Mouse (Mus musculus): Measurements from ENCODE around the gene Ccdc114. TPM values are rescaled to one million over a fixed set of nuclear protein-coding genes. Genes with fewer than 3 reads are reported as not detected.
"Not testable (repeated sequence)": the region's sequence is repeated elsewhere in the genome, so short reads cannot be mapped to it uniquely, and the experiment has no call there.

Gene Ccdc114
- polyA plus RNA-seq, 1 experiment from 2014 or later: 2.9 TPM

DNA sequence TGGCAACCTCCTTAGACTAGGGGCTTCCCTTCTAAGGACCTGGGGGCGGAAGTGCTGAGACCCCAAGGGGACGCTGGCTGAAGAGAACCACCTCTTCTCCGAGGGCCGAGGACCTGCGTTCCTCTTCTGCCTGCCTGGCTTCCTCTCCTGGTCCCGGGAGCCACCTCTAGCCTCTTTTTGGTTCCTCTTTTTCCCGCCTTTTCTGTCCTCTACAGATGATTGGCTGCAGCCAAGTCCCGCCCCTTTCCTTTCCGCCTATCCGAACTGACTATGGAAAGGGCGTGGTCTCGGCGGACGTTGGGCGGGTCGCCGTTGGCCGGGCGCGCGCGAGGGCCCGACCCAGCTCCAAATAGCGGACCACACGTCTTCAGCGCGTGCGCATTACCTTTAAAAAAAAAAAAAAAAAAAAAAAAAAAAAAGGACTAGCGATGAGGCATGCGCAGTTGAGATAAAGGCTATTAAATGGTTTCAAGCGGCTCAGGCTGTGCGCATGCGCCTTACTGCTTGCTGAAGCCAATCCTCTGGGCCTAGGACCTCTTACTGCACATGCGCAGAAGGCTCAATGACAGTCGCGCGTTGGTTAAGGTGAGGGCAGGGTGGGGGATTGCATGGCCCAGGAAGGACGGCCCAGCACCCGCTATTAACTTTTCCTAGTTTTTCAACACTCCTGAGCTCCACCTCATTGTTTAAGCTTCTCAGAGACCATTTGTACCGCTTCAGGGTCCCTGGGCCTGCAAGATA lies 27.2 kb upstream of the Ccdc114 start, which contains the start of the genes Syngr4 and Tmem143:
Gene Syngr4 (minus strand): TSS at position 198 of the 741 bp plus-strand sequence.
Gene Tmem143 (plus strand): TSS at position 425 of the 741 bp plus-strand sequence.
- Histone ChIP-seq H3K4me1 (ENCODE audit: control insufficient read depth, insufficient read depth, low read length) (peaks cover 5% of the 10 kb centered on the region; the same call in 1 of the 2 replicates), H3K27ac (ENCODE audit: low read depth, low read length) (peak within 1 kb of the TSS; percentile 44; the same call in 1 of the 2 replicates), H3K27me3 (ENCODE audit: control insufficient read depth, insufficient read depth, low read length) (no peaks in the 10 kb centered on the region), H3K4me2 (ENCODE audit: low read depth) (peak within 1 kb of the TSS; percentile 89), H3K36me3 (ENCODE audit: control insufficient read depth, insufficient read depth, low read length) (no peaks in the 10 kb centered on the region), H3K9me3 (ENCODE audit: control insufficient read depth, low read length) (no peaks in the 10 kb centered on the region), H3K4me3 (ENCODE audit: low read depth, low read length) (peak within 1 kb of the TSS; percentile 48), H3K9ac (ENCODE audit: low read length) (peak within 1 kb of the TSS; percentile 63)
- ATAC-seq (ENCODE audit: insufficient read depth, low FRiP score, low TSS enrichment) (peak; percentile 91), DNase-seq (ENCODE audit: low spot score) (peak; percentile 96)
- under 1% methylated on average over 40 of the region's 40 CpGs for WGBS

DNA sequence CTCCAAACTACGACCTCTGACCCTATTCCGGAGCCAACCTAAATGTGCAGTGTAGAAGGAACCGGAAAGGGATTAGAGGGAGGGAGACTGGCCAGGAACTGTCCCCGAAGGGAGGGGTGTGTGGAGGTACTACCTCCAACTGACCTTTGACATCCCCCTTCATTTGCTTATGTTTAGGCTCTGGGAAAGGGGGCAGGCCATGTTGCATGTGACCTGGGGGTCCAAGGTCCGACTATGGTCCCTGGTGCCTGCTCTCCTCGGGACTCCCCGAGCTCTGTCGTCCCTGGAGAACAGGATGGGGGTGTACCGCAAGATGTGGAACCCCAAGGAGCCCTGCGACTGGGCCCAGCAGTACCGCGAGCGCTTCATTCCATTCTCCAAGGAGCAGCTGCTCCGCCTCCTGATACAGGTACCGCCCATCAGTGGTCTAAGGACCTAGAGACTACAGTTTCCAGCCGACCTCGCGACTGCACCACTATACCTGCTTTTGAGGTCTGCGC lies 26.6 kb upstream of the Ccdc114 start:
- Histone ChIP-seq H3K9ac (ENCODE audit: low read length) (peak overlapping the region; percentile 63), H3K4me1 (ENCODE audit: control insufficient read depth, insufficient read depth, low read length) (peaks cover 5% of the 10 kb centered on the region; the same call in 1 of the 2 replicates), H3K9me3 (ENCODE audit: control insufficient read depth, low read length) (no peaks in the 10 kb centered on the region), H3K36me3 (ENCODE audit: control insufficient read depth, insufficient read depth, low read length) (no peaks in the 10 kb centered on the region), H3K27ac (ENCODE audit: low read depth, low read length) (peak overlapping the region; percentile 44; the same call in 1 of the 2 replicates), H3K4me3 (ENCODE audit: low read depth, low read length) (peak overlapping the region; percentile 48), H3K4me2 (ENCODE audit: low read depth) (peak overlapping the region; percentile 89), H3K27me3 (ENCODE audit: control insufficient read depth, insufficient read depth, low read length) (no peaks in the 10 kb centered on the region)
- ATAC-seq (ENCODE audit: insufficient read depth, low FRiP score, low TSS enrichment) (peak; percentile 66), DNase-seq (ENCODE audit: low spot score) (peak; percentile 53)
- 1% methylated on average over 19 of the region's 19 CpGs for WGBS

DNA sequence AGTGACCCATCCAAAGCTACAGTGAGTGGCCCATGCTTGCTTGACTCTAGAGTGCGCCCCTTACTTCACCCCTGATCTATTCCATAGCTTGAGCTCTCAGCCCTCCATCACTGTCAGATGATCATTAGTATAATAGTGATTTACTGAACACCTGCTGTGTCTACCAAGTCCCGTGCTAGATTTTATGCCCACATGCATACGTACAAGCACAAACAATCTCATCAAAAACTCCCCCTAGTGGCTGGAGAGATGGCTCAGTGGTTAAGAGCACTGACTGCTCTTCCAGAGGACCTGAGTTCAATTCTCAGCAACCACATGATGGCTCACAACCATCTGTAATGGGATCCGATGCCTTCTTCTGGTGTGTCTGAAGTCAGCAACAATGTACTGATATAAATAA lies 25.7 kb upstream of the Ccdc114 start:
- not testable (repeated sequence) for DNase-seq (ENCODE audit: low spot score); H3K27ac ChIP-seq (ENCODE audit: low read depth, low read length); H3K9ac ChIP-seq (ENCODE audit: low read length); H3K9me3 ChIP-seq (ENCODE audit: control insufficient read depth, low read length); H3K4me3 ChIP-seq (ENCODE audit: low read depth, low read length); H3K4me1 ChIP-seq (ENCODE audit: control insufficient read depth, insufficient read depth, low read length); H3K27me3 ChIP-seq (ENCODE audit: control insufficient read depth, insufficient read depth, low read length); H3K36me3 ChIP-seq (ENCODE audit: control insufficient read depth, insufficient read depth, low read length)
- ATAC-seq (ENCODE audit: insufficient read depth, low FRiP score, low TSS enrichment): 0 out of 2 replicates have a peak, but pooled peaks have one; percentile 22
- peak overlapping the region; percentile 89; the same call in 1 of the 2 replicates for H3K4me2 ChIP-seq (ENCODE audit: low read depth)
- 54% methylated on average over 4 of the region's 4 CpGs for whole genome bisulfite sequencing

DNA sequence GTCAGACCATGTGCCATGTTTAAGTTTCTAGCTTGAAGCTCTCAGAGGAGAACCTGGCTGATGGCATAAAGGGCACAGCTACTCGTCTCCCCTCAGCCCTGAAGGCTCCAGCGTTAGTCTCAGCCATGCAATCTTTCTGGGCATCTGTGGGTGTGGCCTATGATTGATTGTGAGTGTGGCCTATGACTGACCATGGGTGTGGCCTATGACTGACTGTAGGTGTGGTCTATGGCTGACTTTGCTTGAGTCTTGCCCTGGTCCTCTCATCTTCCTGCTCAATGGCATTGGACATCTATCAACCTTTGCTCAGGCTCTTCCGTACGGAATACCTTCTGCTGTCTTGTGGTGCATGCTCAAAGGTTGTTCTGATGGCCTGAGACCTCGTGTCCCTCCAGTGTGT lies 22.3 kb upstream of the Ccdc114 start:
- DNase-seq (ENCODE audit: low spot score) (peak; percentile 45), ATAC-seq (ENCODE audit: insufficient read depth, low FRiP score, low TSS enrichment) (no peak)
- H3K4me2 ChIP-seq (ENCODE audit: low read depth): no peak overlapping the region
- H3K9ac ChIP-seq (ENCODE audit: low read length): no peak overlapping the region
- no peaks in the 10 kb centered on the region for H3K9me3 ChIP-seq (ENCODE audit: control insufficient read depth, low read length)
- H3K27ac ChIP-seq (ENCODE audit: low read depth, low read length): no peak overlapping the region
- no peaks in the 10 kb centered on the region; the same call in 1 of the 2 replicates for H3K36me3 ChIP-seq (ENCODE audit: control insufficient read depth, insufficient read depth, low read length)
- no peak overlapping the region for H3K4me3 ChIP-seq (ENCODE audit: low read depth, low read length)
- peaks cover 5% of the 10 kb centered on the region; the same call in 1 of the 2 replicates for H3K4me1 ChIP-seq (ENCODE audit: control insufficient read depth, insufficient read depth, low read length)
- 54% methylated on average over 5 of the region's 5 CpGs for WGBS
- no peaks in the 10 kb centered on the region for H3K27me3 ChIP-seq (ENCODE audit: control insufficient read depth, insufficient read depth, low read length)

DNA sequence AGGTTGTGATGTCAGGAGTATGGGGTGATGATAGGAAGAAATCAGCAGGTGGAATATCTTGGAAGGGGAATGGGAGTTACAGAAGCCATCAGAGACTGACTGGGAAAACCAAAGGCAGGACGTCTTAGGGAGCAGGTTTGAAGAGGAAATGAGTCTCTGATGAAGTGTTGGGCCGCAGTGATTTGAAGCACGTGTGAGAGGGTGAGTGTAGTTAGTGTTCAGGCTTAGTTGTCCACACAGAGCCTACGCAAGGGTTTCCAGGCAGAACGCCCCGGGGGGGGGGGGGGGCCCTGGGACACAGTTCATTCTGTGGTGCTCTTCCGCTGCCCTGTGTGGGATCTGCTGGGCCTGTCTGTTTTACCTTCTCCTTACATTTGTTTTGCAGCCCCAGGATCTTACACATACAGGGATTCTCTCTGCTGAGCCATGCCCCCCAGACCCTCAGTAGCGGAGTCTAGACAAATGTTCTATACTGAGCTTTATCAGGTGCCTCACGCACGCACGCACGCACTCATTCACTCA lies 21.3 kb upstream of the Ccdc114 start:
- H3K9me3 ChIP-seq (ENCODE audit: control insufficient read depth, low read length): no peaks in the 10 kb centered on the region
- no peaks in the 10 kb centered on the region for H3K27me3 ChIP-seq (ENCODE audit: control insufficient read depth, insufficient read depth, low read length)
- 84% methylated on average over 12 of the region's 12 CpGs for WGBS
- no peak overlapping the region for H3K9ac ChIP-seq (ENCODE audit: low read length)
- no peak overlapping the region for H3K4me2 ChIP-seq (ENCODE audit: low read depth)
- no peak overlapping the region for H3K27ac ChIP-seq (ENCODE audit: low read depth, low read length)
- no peak overlapping the region for H3K4me3 ChIP-seq (ENCODE audit: low read depth, low read length)
- no peaks in the 10 kb centered on the region; the same call in 1 of the 2 replicates for H3K36me3 ChIP-seq (ENCODE audit: control insufficient read depth, insufficient read depth, low read length)
- ATAC-seq (ENCODE audit: insufficient read depth, low FRiP score, low TSS enrichment) (no peak), DNase-seq (ENCODE audit: low spot score) (peak; percentile 35)
- H3K4me1 ChIP-seq (ENCODE audit: control insufficient read depth, insufficient read depth, low read length): peaks cover 1% of the 10 kb centered on the region; the same call in 1 of the 2 replicates

DNA sequence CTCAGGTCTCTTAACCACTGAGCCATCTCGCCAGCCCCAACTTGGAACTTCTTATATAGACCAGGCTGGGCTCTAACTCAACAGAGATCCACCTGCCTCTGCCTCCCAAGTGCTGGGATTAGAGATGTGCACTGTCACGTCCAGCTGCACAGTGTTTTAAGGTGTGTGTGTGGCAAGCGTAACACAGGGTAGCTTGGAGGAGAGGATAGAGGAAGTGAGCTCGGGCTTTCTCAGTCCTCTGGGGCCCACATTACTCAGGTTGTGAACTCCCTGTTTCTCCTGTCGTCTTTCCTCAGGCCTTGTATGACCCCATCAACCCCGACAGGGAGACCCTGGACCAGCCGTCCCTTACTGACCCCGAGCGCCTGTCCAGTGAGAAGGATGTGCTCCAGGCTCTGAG lies 17.2 kb upstream of the Ccdc114 start:
- 87% methylated on average over 9 of the region's 9 CpGs for WGBS
- Histone ChIP-seq H3K4me1 (ENCODE audit: control insufficient read depth, insufficient read depth, low read length) (no peaks in the 10 kb centered on the region), H3K4me2 (ENCODE audit: low read depth) (no peak overlapping the region), H3K27me3 (ENCODE audit: control insufficient read depth, insufficient read depth, low read length) (no peaks in the 10 kb centered on the region), H3K4me3 (ENCODE audit: low read depth, low read length) (no peak overlapping the region), H3K36me3 (ENCODE audit: control insufficient read depth, insufficient read depth, low read length) (peaks cover 6% of the 10 kb centered on the region), H3K9ac (ENCODE audit: low read length) (no peak overlapping the region), H3K9me3 (ENCODE audit: control insufficient read depth, low read length) (no peaks in the 10 kb centered on the region), H3K27ac (ENCODE audit: low read depth, low read length) (no peak overlapping the region)
- no peak for DNase-seq (ENCODE audit: low spot score)
- no peak for ATAC-seq (ENCODE audit: insufficient read depth, low FRiP score, low TSS enrichment)

DNA sequence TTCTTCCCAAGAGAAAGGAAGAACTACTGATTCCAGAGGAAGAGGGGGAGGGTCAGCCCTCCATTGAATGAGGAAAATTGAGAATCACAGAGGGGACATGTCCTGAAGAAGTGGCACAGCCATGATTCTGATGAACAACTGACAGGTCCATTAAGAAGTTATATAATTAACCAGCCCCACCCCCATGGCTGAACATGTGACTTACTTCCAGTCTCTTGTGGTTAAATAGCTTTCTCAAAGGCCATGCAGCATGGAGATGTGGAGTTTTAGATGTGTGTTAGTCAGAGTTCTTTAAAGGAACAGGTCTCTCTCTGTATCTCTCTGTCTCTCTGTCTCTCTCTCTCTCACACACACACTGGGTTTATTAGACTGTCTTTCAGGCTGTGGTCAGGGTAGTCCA lies 15.5 kb upstream of the Ccdc114 start:
- ATAC-seq (ENCODE audit: insufficient read depth, low FRiP score, low TSS enrichment) (no peak), DNase-seq (ENCODE audit: low spot score) (no peak)

DNA sequence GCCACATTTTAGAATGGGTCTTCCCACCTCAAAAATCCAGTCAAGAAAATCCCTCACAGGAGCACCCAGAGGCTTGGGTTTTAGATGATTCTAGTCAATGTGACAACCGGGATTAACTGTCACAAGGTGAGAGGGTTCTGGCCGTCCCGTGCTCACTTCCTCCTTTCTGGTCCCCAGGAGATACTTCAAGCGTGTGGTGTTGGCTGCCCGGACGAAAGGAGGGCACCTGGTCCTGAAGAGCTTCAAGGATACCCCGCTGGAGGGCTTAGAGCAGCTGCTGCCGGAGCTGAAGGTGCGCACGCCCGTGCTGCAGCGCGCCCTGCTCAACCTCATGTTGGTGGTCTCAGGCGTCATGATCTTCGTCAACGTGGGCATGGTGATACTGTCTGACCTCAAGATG lies 14.7 kb upstream of the Ccdc114 start:
- Histone ChIP-seq H3K4me1 (ENCODE audit: control insufficient read depth, insufficient read depth, low read length) (no peaks in the 10 kb centered on the region), H3K4me3 (ENCODE audit: low read depth, low read length) (no peak overlapping the region), H3K9me3 (ENCODE audit: control insufficient read depth, low read length) (no peaks in the 10 kb centered on the region), H3K27ac (ENCODE audit: low read depth, low read length) (no peak overlapping the region), H3K27me3 (ENCODE audit: control insufficient read depth, insufficient read depth, low read length) (no peaks in the 10 kb centered on the region), H3K36me3 (ENCODE audit: control insufficient read depth, insufficient read depth, low read length) (peaks cover 6% of the 10 kb centered on the region), H3K9ac (ENCODE audit: low read length) (no peak overlapping the region), H3K4me2 (ENCODE audit: low read depth) (no peak overlapping the region)
- ATAC-seq (ENCODE audit: insufficient read depth, low FRiP score, low TSS enrichment) (no peak), DNase-seq (ENCODE audit: low spot score) (no peak)
- 94% methylated on average over 16 of the region's 16 CpGs for WGBS

More for the DNA sequence above, 15.5 kb upstream of the Ccdc114 start:
- no peaks in the 10 kb centered on the region for H3K4me1 ChIP-seq (ENCODE audit: control insufficient read depth, insufficient read depth, low read length)
- no peak overlapping the region for H3K27ac ChIP-seq (ENCODE audit: low read depth, low read length)
- no peak overlapping the region for H3K4me3 ChIP-seq (ENCODE audit: low read depth, low read length)
- H3K4me2 ChIP-seq (ENCODE audit: low read depth): no peak overlapping the region
- H3K27me3 ChIP-seq (ENCODE audit: control insufficient read depth, insufficient read depth, low read length): no peaks in the 10 kb centered on the region
- no peak overlapping the region for H3K9ac ChIP-seq (ENCODE audit: low read length)
- H3K36me3 ChIP-seq (ENCODE audit: control insufficient read depth, insufficient read depth, low read length): peaks cover 6% of the 10 kb centered on the region
- H3K9me3 ChIP-seq (ENCODE audit: control insufficient read depth, low read length): no peaks in the 10 kb centered on the region
